Mouse (Mus musculus) right cerebral cortex, postnatal 4 days (tissue): ENCODE results near the gene 4933402N22Rik.
"Not testable (repeated sequence)": the region's sequence is repeated elsewhere in the genome, so short reads cannot be mapped to it uniquely, and the experiment has no call there.

Experiments used
- DNase-seq: peaks from one replicate; pipeline ENCODE4 v3.0.0-alpha.2; 2022

The 4933402N22Rik gene

DNA sequence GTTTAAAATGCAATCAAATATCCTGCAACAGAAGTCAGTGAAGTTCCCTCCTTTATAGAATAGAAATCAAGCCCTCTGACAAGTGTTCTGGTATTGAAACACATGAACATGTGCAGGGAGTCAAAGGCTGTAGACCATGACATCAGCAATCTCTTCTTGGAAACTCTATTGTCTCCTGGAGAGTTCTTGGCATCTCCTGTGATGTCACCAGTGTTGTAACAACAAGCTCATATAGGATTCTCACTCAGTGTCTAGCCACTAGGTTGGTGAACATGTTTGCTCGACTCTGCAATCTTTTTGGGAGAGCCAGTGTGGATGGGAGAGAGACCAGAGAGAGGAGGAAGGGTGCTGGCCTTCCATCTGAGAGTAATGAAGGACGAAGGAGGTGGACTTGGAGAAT, at the start of gene 4933402N22Rik:
Gene 4933402N22Rik, plus strand, starts transcription at position 301 of the 400 bp plus-strand sequence.
- DNase-seq, result not testable (repeated sequence)

DNA sequence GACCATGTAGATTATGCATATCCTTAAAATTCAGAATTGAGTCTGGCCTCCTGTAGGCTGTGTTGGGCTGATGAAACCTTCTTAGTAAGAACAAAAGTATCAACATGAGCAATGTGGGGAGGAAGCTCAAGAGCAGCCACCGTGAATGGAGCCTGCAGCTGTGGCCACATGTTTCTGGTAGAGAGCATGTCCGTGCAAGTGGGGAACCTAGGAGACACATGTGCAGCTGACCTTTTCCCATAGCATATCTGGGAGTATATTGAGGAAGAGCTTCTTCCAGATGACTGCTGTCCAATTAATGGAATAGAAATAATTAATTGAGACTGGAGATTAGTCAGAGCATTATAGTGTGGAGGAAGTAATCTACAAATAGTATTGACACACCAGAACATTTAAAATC, 5.9 kb downstream of the 4933402N22Rik start:
- not testable (repeated sequence) for DNase-seq
